Mouse (Mus musculus): ENCODE measurements at regions not wholly inside any gene's neighbourhood (a gene's known extent, or its start where the extent isn't known, plus 50 kb on each side); places are given as distances from the start of the nearest gene placed in this dataset.

- TF ChIP-seq POLR2A (IDR thresholded peaks at IDR 0.05; ENCODE audit: borderline replicate concordance, low read depth, low read length) = no peak
- TF ChIP-seq CTCF (IDR thresholded peaks at IDR 0.05; ENCODE audit: low read depth, low read length) = no peak
These were observed 196.4 kb downstream of the Gadd45g start for GRCm38 (mm10) chr13:52042867-52043266.
